Mouse (Mus musculus) liver, embryonic 14.5 days (tissue): ENCODE measurements around the gene Lyzl4.

ENCODE experiments used
- CTCF ChIP-seq: IDR thresholded peaks from 2 replicates; pipeline ENCODE4 v1.5.1; 2016; ENCODE audit warnings: antibody characterized with exemption, low read depth, control low read depth
- EP300 ChIP-seq: IDR thresholded peaks from 2 replicates; pipeline ENCODE4 v1.6.1; 2016; ENCODE audit warnings: antibody characterized with exemption, low read depth

DNA sequence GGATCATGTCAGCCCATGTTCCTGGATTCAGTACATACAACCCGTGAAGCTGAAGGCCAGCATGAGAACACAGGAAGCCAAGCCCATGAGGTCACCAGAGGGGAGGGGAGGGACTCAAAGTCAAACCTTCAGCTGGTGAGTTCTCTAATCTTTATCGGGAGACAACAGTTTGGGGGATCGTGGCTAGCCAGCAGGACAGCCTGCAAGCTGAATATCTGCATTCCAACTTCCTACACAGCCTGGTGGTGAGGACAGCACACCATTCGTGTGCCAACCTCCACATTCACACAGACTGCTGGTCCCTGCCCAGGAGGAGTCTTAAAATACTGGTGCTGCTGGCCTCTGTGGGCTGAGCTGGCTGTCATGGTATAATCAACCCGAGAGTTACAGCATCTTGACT lies 85.0 kb downstream of the Lyzl4 start:
- TF ChIP-seq CTCF: no peak
- no peak for TF ChIP-seq EP300
